Mouse (Mus musculus): ENCODE data around the gene Specc1l. TPM values are rescaled to one million over a fixed set of nuclear protein-coding genes. Genes with fewer than 3 reads are reported as not detected.

Specc1l gene
- polyA plus RNA-seq (2014; fragmentation: Nextera tagmentation; extraction: Ambion mirVana), result 25.4 and 30.9 TPM in 2 replicates

DNA sequence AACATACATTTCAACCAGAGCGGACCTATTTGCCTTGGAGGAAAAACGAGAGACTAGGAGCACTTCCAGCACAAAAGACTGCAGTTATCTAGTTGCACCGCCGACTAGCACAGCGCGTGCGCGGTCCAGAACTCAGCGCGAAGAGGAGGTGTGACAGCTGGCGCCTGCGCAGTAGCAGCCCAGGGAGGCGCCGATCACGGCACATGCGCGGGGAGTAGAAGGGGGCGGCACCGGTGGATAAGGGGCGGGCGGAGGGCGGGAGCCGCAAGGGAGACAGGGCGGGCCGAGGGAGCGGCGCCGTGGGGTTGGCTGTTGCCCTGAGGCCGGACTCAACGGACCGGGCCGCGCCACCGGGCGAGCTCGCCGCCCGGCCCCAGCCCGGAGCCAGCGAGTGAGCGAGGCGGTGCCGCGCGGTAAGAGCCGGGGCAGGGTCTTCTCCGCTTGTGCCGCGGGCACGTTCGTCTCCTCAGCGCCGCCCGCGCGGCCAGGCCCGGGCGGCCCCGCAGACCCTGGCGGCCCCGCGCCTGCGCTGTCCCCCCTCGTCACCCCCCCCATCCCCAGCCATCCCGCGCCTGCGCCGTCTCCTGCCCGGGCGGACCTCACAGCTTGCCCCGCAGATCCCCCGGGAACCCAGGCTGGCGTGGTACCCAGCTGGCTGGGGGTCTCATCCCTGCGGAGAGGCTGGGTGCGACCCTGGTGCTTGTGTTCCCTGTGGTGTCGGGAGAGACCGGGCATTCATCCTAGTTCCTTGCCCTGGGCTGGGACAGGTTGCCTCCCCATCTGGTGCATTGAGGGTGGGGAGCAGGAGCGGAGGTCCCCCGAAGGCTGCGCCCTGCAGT lies at the start of gene Specc1l:
Specc1l (plus strand) TSS at position 267 of the 839 bp plus-strand sequence.
- Histone ChIP-seq H3K4me3 (replicated peaks; ENCODE audit: low read depth, low read length) (peak within 1 kb of the TSS; percentile 87), H3K27ac (replicated peaks; ENCODE audit: low read depth, low read length) (peak within 1 kb of the TSS; percentile 97), H3K4me1 (ENCODE audit: control insufficient read depth, insufficient read depth, low read length) (peaks cover 15% of the 10 kb centered on the region), H3K36me3 (ENCODE audit: control insufficient read depth, insufficient read depth, low read length) (no peaks in the 10 kb centered on the region), H3K9ac (replicated peaks; ENCODE audit: low read length) (peak within 1 kb of the TSS; percentile 93), H3K27me3 (ENCODE audit: control insufficient read depth, insufficient read depth, low read length) (no peaks in the 10 kb centered on the region), H3K9me3 (ENCODE audit: control insufficient read depth, low read length) (no peaks in the 10 kb centered on the region), H3K4me2 (ENCODE audit: low read length) (peak within 1 kb of the TSS; percentile 59)
- ATAC-seq (ENCODE audit: low FRiP score, low TSS enrichment) (peak; percentile 97), DNase-seq (peak; percentile 98)
- WGBS, result under 1% methylated on average over 77 of the region's 80 CpGs

DNA sequence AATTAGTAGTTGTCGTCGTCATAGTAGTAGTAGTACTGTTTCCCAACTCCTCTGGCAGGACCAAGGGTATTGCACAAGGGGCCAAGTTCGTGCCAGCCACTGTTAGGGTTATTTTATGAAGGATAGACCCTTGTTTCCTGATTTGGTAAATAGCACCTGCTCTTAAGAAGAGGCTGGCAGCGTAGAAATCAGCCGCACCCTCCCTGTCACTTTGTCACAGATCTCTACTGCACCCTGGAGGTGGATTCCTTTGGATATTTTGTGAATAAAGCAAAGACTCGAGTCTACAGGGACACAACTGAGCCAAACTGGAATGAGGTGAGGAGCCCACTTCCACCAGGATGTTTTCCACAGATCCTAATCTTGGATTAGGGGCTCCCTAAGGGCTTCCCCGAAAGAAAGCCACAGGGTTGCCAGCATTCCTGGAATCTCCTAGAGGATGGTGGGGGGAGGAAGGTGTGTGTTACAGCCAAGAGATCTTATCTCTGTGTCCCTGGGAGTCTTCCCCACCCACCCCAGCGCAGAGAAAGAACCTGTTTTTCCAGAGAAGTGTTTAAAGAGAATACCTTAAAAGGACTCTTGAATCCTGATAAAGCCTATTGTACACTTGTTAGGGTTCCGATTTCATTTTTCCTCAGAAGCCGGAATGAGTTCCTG lies 45.9 kb upstream of the Specc1l start:
- no peak overlapping the region for H3K4me2 ChIP-seq (ENCODE audit: low read length)
- WGBS, result 77% methylated on average over 10 of the region's 10 CpGs
- no peak for DNase-seq
- H3K9ac ChIP-seq (replicated peaks; ENCODE audit: low read length), result no peak overlapping the region
- H3K4me1 ChIP-seq (ENCODE audit: control insufficient read depth, insufficient read depth, low read length), result no peaks in the 10 kb centered on the region
- H3K9me3 ChIP-seq (ENCODE audit: control insufficient read depth, low read length), result no peaks in the 10 kb centered on the region
- no peak for ATAC-seq (ENCODE audit: low FRiP score, low TSS enrichment)
- no peaks in the 10 kb centered on the region for H3K27me3 ChIP-seq (ENCODE audit: control insufficient read depth, insufficient read depth, low read length)
- no peak overlapping the region for H3K27ac ChIP-seq (replicated peaks; ENCODE audit: low read depth, low read length)
- H3K4me3 ChIP-seq (replicated peaks; ENCODE audit: low read depth, low read length), result no peak overlapping the region
- peaks cover 94% of the 10 kb centered on the region for H3K36me3 ChIP-seq (ENCODE audit: control insufficient read depth, insufficient read depth, low read length)

DNA sequence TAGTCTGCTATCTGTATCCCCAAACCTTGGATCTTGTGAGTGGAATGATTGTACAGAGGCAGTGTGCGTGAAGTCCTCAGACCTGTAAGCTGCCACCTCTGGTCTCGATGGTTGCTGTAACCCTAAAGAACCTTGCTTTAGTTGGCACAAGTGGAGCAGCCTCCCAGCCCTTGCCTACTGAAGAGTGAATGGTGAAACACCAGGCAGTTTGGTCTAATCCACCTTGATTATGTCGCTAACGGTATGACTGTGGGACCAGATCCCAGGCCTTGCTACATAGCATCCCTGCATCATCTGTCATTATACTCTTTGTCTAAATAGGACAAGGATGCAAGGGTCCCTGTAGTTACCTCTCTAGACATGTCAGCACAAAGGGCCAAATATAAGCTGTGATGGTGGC lies 45.3 kb upstream of the Specc1l start:
- H3K27me3 ChIP-seq (ENCODE audit: control insufficient read depth, insufficient read depth, low read length), result no peaks in the 10 kb centered on the region
- no peak overlapping the region for H3K9ac ChIP-seq (replicated peaks; ENCODE audit: low read length)
- no peak overlapping the region for H3K4me2 ChIP-seq (ENCODE audit: low read length)
- DNase-seq (no peak), ATAC-seq (ENCODE audit: low FRiP score, low TSS enrichment) (no peak)
- H3K4me1 ChIP-seq (ENCODE audit: control insufficient read depth, insufficient read depth, low read length), result no peaks in the 10 kb centered on the region
- H3K9me3 ChIP-seq (ENCODE audit: control insufficient read depth, low read length), result no peaks in the 10 kb centered on the region
- peaks cover 97% of the 10 kb centered on the region for H3K36me3 ChIP-seq (ENCODE audit: control insufficient read depth, insufficient read depth, low read length)
- H3K4me3 ChIP-seq (replicated peaks; ENCODE audit: low read depth, low read length), result no peak overlapping the region
- H3K27ac ChIP-seq (replicated peaks; ENCODE audit: low read depth, low read length), result no peak overlapping the region
- 97% methylated on average over 4 of the region's 4 CpGs for WGBS

DNA sequence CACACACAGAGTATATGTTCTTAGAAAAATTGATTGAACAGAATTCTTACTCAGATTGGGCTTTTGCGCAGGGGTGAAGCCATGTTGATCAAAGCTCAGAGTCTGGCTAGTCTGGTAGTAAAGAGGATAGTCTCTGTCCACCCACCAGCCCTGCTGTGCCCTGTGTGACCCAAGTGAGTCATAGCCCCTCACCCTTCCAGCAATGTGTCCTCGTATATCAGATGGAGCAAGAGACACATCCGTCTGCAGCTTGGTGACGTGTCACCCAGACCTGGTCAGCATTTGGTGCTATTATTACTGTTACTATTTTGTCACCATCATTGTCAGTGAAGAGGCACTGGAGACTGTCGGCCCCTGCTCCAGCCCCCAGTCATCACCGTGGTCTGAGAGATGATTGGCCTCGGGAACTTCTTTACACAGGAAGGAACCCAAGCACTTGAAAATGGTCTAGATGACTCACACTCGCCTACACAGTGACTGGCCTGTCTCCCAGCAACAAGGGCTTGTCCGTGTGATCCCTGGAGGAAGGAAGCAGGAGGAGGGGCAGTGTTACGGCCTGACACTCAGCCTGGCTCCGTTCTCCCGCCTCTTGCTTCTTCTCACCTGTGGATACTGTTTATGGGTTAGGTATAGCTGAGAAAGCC lies 41.5 kb upstream of the Specc1l start:
- Histone ChIP-seq H3K36me3 (ENCODE audit: control insufficient read depth, insufficient read depth, low read length) (peaks cover 89% of the 10 kb centered on the region), H3K27me3 (ENCODE audit: control insufficient read depth, insufficient read depth, low read length) (no peaks in the 10 kb centered on the region), H3K9me3 (ENCODE audit: control insufficient read depth, low read length) (no peaks in the 10 kb centered on the region), H3K9ac (replicated peaks; ENCODE audit: low read length) (no peak overlapping the region), H3K4me1 (ENCODE audit: control insufficient read depth, insufficient read depth, low read length) (no peaks in the 10 kb centered on the region), H3K4me2 (ENCODE audit: low read length) (no peak overlapping the region), H3K27ac (replicated peaks; ENCODE audit: low read depth, low read length) (no peak overlapping the region), H3K4me3 (replicated peaks; ENCODE audit: low read depth, low read length) (no peak overlapping the region)
- WGBS, result 83% methylated on average over 12 of the region's 12 CpGs
- ATAC-seq (ENCODE audit: low FRiP score, low TSS enrichment) (no peak), DNase-seq (no peak)

DNA sequence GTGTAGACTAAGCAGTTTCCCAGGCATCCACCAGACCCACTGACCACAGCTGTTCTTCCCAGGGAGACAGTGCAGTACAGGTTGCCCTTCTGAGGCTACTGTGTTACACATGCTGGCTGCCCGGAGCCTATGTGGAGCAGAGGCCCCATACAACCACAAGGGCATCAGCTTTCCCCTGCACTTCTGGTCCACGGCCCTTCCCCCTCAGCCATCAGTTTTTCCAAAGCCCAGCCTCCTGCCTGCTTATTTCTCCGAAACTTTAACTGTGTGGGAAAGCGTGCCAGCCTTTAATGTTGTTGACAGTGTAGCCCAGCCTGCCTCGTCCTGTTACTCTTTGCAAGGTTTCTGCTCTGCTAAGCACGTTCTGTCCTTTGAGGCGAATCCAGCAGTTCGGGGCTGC lies 38.8 kb upstream of the Specc1l start:
- WGBS, result 76% methylated on average over 8 of the region's 8 CpGs
- Histone ChIP-seq H3K27me3 (ENCODE audit: control insufficient read depth, insufficient read depth, low read length) (no peaks in the 10 kb centered on the region), H3K36me3 (ENCODE audit: control insufficient read depth, insufficient read depth, low read length) (peaks cover 91% of the 10 kb centered on the region), H3K4me1 (ENCODE audit: control insufficient read depth, insufficient read depth, low read length) (no peaks in the 10 kb centered on the region), H3K4me3 (replicated peaks; ENCODE audit: low read depth, low read length) (no peak overlapping the region), H3K9ac (replicated peaks; ENCODE audit: low read length) (no peak overlapping the region), H3K27ac (replicated peaks; ENCODE audit: low read depth, low read length) (no peak overlapping the region), H3K4me2 (ENCODE audit: low read length) (no peak overlapping the region), H3K9me3 (ENCODE audit: control insufficient read depth, low read length) (no peaks in the 10 kb centered on the region)
- DNase-seq, result no peak
- ATAC-seq (ENCODE audit: low FRiP score, low TSS enrichment), result no peak

DNA sequence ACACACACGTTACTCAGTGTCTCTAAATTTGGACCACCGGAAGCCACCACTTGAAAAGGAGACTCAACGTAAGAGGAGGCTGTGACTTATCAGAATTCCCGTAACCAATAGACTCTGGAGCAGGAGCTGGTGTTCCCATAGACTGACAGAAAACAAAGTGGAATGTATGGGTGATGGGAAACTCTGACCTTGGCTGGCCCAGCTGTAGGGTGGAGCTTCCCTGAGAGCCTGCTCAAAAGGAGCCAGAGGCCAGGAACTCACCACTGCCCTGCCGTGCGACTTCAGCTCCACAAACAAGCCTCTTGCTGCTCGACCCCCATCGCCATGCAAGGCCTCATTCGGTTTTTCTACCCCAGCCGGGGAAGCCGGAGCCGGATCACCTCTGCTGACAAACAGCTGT lies 38.2 kb upstream of the Specc1l start:
- Histone ChIP-seq H3K36me3 (ENCODE audit: control insufficient read depth, insufficient read depth, low read length) (peaks cover 91% of the 10 kb centered on the region), H3K4me1 (ENCODE audit: control insufficient read depth, insufficient read depth, low read length) (no peaks in the 10 kb centered on the region), H3K4me2 (ENCODE audit: low read length) (no peak overlapping the region), H3K9me3 (ENCODE audit: control insufficient read depth, low read length) (no peaks in the 10 kb centered on the region; the same call in 1 of the 2 replicates), H3K4me3 (replicated peaks; ENCODE audit: low read depth, low read length) (no peak overlapping the region), H3K9ac (replicated peaks; ENCODE audit: low read length) (no peak overlapping the region), H3K27me3 (ENCODE audit: control insufficient read depth, insufficient read depth, low read length) (no peaks in the 10 kb centered on the region), H3K27ac (replicated peaks; ENCODE audit: low read depth, low read length) (no peak overlapping the region)
- DNase-seq, result no peak
- no peak for ATAC-seq (ENCODE audit: low FRiP score, low TSS enrichment)
- WGBS, result 84% methylated on average over 12 of the region's 12 CpGs

DNA sequence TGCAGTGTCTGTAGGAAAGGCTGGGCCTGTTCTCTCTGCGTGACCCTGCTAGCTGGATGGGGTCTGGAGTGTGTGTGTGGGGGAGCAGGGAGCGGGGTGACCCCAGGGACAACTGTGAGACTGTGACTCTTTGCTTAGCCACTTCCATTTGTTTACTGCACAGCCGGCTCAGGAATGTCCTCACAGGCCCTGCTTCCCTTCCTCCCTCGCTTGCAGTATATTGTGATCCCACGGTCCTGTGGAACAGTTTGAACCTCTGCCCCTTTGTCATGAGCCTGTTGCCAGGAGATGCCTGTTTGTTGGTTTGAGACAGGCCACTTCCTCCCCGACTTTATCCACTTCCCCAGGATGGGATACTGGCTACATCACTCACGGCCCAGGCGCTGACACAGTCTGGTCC lies 35.4 kb upstream of the Specc1l start:
- 88% methylated on average over 8 of the region's 8 CpGs for WGBS
- Histone ChIP-seq H3K4me3 (replicated peaks; ENCODE audit: low read depth, low read length) (no peak overlapping the region), H3K9ac (replicated peaks; ENCODE audit: low read length) (no peak overlapping the region), H3K9me3 (ENCODE audit: control insufficient read depth, low read length) (no peaks in the 10 kb centered on the region; the same call in 1 of the 2 replicates), H3K4me2 (ENCODE audit: low read length) (no peak overlapping the region), H3K4me1 (ENCODE audit: control insufficient read depth, insufficient read depth, low read length) (no peaks in the 10 kb centered on the region), H3K27ac (replicated peaks; ENCODE audit: low read depth, low read length) (no peak overlapping the region), H3K36me3 (ENCODE audit: control insufficient read depth, insufficient read depth, low read length) (peaks cover 92% of the 10 kb centered on the region), H3K27me3 (ENCODE audit: control insufficient read depth, insufficient read depth, low read length) (no peaks in the 10 kb centered on the region)
- DNase-seq, result no peak
- ATAC-seq (ENCODE audit: low FRiP score, low TSS enrichment), result no peak

DNA sequence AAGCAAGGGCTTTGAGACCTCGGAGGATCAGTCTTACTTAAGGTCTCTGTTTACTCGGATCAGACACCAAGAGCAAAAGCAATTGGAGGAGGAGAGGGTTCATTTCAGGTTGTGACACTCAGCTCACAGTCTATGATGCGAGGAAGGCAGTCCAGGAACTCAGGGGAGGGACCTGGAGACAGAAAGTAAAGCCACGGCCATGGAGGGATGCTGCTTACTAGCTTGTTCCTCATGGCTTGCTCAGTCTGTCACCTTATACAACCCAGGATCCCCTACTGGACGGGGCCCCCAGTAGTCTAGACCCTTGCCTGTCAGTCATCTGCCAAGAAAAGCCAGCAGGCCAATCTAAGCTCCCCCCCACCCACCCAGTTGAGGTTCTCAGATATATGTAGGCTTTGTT lies 33.0 kb upstream of the Specc1l start:
- Histone ChIP-seq H3K4me2 (ENCODE audit: low read length) (no peak overlapping the region), H3K4me1 (ENCODE audit: control insufficient read depth, insufficient read depth, low read length) (no peaks in the 10 kb centered on the region), H3K9me3 (ENCODE audit: control insufficient read depth, low read length) (no peaks in the 10 kb centered on the region; the same call in 1 of the 2 replicates), H3K27ac (replicated peaks; ENCODE audit: low read depth, low read length) (no peak overlapping the region), H3K27me3 (ENCODE audit: control insufficient read depth, insufficient read depth, low read length) (no peaks in the 10 kb centered on the region), H3K9ac (replicated peaks; ENCODE audit: low read length) (no peak overlapping the region), H3K36me3 (ENCODE audit: control insufficient read depth, insufficient read depth, low read length) (peaks cover 97% of the 10 kb centered on the region), H3K4me3 (replicated peaks; ENCODE audit: low read depth, low read length) (no peak overlapping the region)
- DNase-seq, result no peak
- 92% methylated on average over 5 of the region's 5 CpGs for WGBS
- ATAC-seq (ENCODE audit: low FRiP score, low TSS enrichment), result no peak
